Mouse (Mus musculus): ENCODE results near the gene Cpeb4. TPM values are rescaled to one million over a fixed set of nuclear protein-coding genes. Genes with fewer than 3 reads are reported as not detected.

The Cpeb4 gene
- polyA plus RNA-seq, 1 experiment = 58.0 TPM

GRCm38 (mm10) chr11:31892152-31892551 is 20.1 kb downstream of the Cpeb4 start:
- no peak for TF ChIP-seq POLR2A (IDR thresholded peaks at IDR 0.05; ENCODE audit: borderline replicate concordance, insufficient read depth, low read length)
- TF ChIP-seq CTCF (IDR thresholded peaks at IDR 0.05; ENCODE audit: borderline replicate concordance, insufficient read depth, low read depth, low read length) = no peak
- H3K4me3 ChIP-seq (replicated peaks; ENCODE audit: insufficient read depth, low read depth, low read length) = no peak overlapping the region
- WGBS = 34% methylated on average over 3 of the region's 3 CpGs
- H3K27ac ChIP-seq (ENCODE audit: insufficient read depth, low read length) = no peak overlapping the region
- no peak for DNase-seq
- H3K27me3 ChIP-seq (ENCODE audit: control insufficient read depth, insufficient read depth, low read length) = no peaks in the 10 kb centered on the region
- peaks cover 10% of the 10 kb centered on the region; the same call in 1 of the 2 replicates for H3K4me1 ChIP-seq (ENCODE audit: control insufficient read depth, insufficient read depth, low read length)

DNA sequence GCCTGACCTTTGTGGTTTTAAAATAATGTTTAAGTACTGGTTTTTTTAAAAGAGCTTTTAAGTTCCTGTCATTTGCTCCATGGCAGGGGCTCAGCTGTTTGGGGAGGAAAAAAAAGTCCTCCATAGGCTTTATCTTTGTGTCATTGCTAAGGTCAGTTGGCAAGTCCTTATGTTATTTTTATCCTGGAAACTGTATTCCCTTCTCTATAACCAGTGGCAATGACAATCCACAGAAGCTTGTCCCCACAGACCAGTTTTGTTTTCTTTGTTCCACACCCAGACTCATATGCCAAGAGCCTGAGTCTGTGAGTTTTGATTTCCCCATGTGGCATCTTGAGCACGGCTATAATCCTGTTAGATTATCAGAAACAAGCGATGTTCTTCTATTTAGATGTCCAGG is 21.6 kb downstream of the Cpeb4 start:
- Histone ChIP-seq H3K4me1 (ENCODE audit: control insufficient read depth, insufficient read depth, low read length) (peaks cover 10% of the 10 kb centered on the region; the same call in 1 of the 2 replicates), H3K4me3 (replicated peaks; ENCODE audit: insufficient read depth, low read depth, low read length) (no peak overlapping the region), H3K27me3 (ENCODE audit: control insufficient read depth, insufficient read depth, low read length) (no peaks in the 10 kb centered on the region), H3K27ac (ENCODE audit: insufficient read depth, low read length) (no peak overlapping the region)
- DNase-seq = no peak
- 30% methylated on average over 2 of the region's 2 CpGs for WGBS
- TF ChIP-seq CTCF (IDR thresholded peaks at IDR 0.05; ENCODE audit: borderline replicate concordance, insufficient read depth, low read depth, low read length) (no peak), POLR2A (IDR thresholded peaks at IDR 0.05; ENCODE audit: borderline replicate concordance, insufficient read depth, low read length) (no peak)

DNA sequence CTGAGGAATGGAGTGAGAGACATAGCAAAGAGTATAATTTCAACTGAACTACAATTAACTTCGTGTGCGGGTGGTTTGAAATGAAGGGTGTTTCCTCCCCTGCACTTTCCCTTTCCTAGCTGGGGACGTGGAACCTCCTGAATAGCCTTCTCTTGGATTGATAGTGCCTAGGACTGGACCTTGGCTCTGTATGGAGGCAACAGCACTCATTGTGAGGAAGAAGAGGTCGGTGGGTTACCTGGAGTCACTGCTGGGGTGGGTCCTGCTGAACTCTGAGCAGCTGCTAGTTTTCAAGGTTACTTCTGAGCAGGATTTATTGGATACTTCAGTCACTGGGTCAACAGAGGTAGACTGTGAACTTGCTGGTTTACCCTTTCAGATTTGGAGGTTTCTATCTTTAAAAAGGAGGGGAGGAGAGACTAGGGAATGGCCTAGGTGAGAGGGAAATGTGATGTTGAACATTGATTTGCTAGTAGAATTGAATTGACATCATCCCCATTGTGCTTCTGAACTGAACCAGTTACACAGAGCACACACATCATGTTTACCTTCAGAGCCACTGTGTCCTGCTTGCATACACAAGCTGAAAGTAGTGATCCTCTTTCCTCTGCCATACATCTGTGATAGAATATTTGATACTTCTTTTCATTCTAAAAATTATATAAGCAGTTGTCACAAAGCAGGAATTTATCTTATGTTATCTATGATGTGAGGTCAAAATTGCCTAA is 24.2 kb downstream of the Cpeb4 start:
- Histone ChIP-seq H3K4me3 (replicated peaks; ENCODE audit: insufficient read depth, low read depth, low read length) (no peak overlapping the region), H3K27ac (ENCODE audit: insufficient read depth, low read length) (no peak overlapping the region), H3K4me1 (ENCODE audit: control insufficient read depth, insufficient read depth, low read length) (peaks cover 18% of the 10 kb centered on the region; the same call in 1 of the 2 replicates), H3K27me3 (ENCODE audit: control insufficient read depth, insufficient read depth, low read length) (no peaks in the 10 kb centered on the region)
- WGBS = 71% methylated on average over 4 of the region's 4 CpGs
- TF ChIP-seq CTCF (IDR thresholded peaks at IDR 0.05; ENCODE audit: borderline replicate concordance, insufficient read depth, low read depth, low read length) (no peak), POLR2A (IDR thresholded peaks at IDR 0.05; ENCODE audit: borderline replicate concordance, insufficient read depth, low read length) (no peak)
- DNase-seq = no peak

GRCm38 (mm10) chr11:31896905-31897304 is 24.9 kb downstream of the Cpeb4 start:
- Histone ChIP-seq H3K27me3 (ENCODE audit: control insufficient read depth, insufficient read depth, low read length) (no peaks in the 10 kb centered on the region), H3K27ac (ENCODE audit: insufficient read depth, low read length) (no peak overlapping the region), H3K4me3 (replicated peaks; ENCODE audit: insufficient read depth, low read depth, low read length) (no peak overlapping the region), H3K4me1 (ENCODE audit: control insufficient read depth, insufficient read depth, low read length) (peaks cover 18% of the 10 kb centered on the region; the same call in 1 of the 2 replicates)
- 89% methylated on average over 3 of the region's 3 CpGs for WGBS
- no peak for DNase-seq
- TF ChIP-seq CTCF (IDR thresholded peaks at IDR 0.05; ENCODE audit: borderline replicate concordance, insufficient read depth, low read depth, low read length) (no peak), POLR2A (IDR thresholded peaks at IDR 0.05; ENCODE audit: borderline replicate concordance, insufficient read depth, low read length) (no peak)

GRCm38 (mm10) chr11:31899166-31899565 is 27.2 kb downstream of the Cpeb4 start:
- peaks cover 18% of the 10 kb centered on the region; the same call in 1 of the 2 replicates for H3K4me1 ChIP-seq (ENCODE audit: control insufficient read depth, insufficient read depth, low read length)
- H3K4me3 ChIP-seq (replicated peaks; ENCODE audit: insufficient read depth, low read depth, low read length) = no peak overlapping the region
- TF ChIP-seq POLR2A (IDR thresholded peaks at IDR 0.05; ENCODE audit: borderline replicate concordance, insufficient read depth, low read length) (no peak), CTCF (IDR thresholded peaks at IDR 0.05; ENCODE audit: borderline replicate concordance, insufficient read depth, low read depth, low read length) (no peak)
- no peak for DNase-seq
- H3K27me3 ChIP-seq (ENCODE audit: control insufficient read depth, insufficient read depth, low read length) = no peaks in the 10 kb centered on the region
- no peak overlapping the region for H3K27ac ChIP-seq (ENCODE audit: insufficient read depth, low read length)

- H3K4me1 ChIP-seq (ENCODE audit: control insufficient read depth, insufficient read depth, low read length) = peaks cover 17% of the 10 kb centered on the region; the same call in 1 of the 2 replicates
- H3K27ac ChIP-seq (ENCODE audit: insufficient read depth, low read length) = no peak overlapping the region
- 0% methylated on average over 1 of the region's 1 CpGs for WGBS
- H3K4me3 ChIP-seq (replicated peaks; ENCODE audit: insufficient read depth, low read depth, low read length) = no peak overlapping the region
- no peaks in the 10 kb centered on the region for H3K27me3 ChIP-seq (ENCODE audit: control insufficient read depth, insufficient read depth, low read length)
- peak in 1 of 2 experiments; percentile 52 for DNase-seq
- TF ChIP-seq CTCF (IDR thresholded peaks at IDR 0.05; ENCODE audit: borderline replicate concordance, insufficient read depth, low read depth, low read length) (no peak), POLR2A (IDR thresholded peaks at IDR 0.05; ENCODE audit: borderline replicate concordance, insufficient read depth, low read length) (no peak)
Observed at GRCm38 (mm10) chr11:31900736-31901135, 28.7 kb downstream of the Cpeb4 start.

DNA sequence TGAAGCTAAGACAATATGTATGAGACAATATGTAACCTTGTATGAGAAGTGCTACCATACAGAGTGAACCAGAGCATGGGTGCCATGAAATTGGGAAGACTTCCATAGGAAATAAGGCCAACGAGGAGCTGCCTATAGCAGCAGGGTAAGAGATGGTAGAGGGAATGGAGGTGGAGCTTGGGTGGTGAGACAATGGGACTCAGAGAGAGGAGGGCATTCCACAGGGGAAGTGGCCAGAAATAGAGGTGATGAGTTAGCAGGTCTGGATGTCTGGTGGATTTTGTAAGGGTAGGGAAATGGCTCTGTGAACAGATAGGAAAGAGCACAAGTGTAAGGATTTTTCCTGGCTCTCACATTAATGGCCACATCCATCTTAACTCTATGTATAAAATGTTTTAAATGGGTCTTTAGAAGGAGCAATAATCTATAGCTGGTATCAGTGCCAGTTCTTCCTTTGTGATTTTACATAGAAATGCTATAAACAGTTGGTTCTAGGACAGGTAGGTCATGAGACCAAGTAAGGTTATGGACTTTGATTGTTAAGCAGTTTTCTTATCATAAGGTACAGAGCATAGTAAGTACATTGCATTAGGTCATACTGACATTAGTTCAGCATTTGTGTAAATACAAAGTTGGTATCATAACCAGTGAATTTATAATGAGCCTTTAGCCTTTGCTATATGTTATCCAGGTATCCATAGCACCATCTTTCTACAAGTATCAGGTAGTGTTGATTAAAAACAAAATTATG is 30.4 kb downstream of the Cpeb4 start:
- TF ChIP-seq CTCF (IDR thresholded peaks at IDR 0.05; ENCODE audit: borderline replicate concordance, insufficient read depth, low read depth, low read length) = no peak
- no peak for TF ChIP-seq POLR2A (IDR thresholded peaks at IDR 0.05; ENCODE audit: borderline replicate concordance, insufficient read depth, low read length)
- WGBS = 45% methylated on average over 1 of the region's 1 CpGs
- H3K27me3 ChIP-seq (ENCODE audit: control insufficient read depth, insufficient read depth, low read length) = no peaks in the 10 kb centered on the region
- no peak overlapping the region for H3K27ac ChIP-seq (ENCODE audit: insufficient read depth, low read length)
- H3K4me3 ChIP-seq (replicated peaks; ENCODE audit: insufficient read depth, low read depth, low read length) = no peak overlapping the region
- H3K4me1 ChIP-seq (ENCODE audit: control insufficient read depth, insufficient read depth, low read length) = peaks cover 22% of the 10 kb centered on the region; the same call in 1 of the 2 replicates
- DNase-seq = no peak
